Mouse (Mus musculus) heart, adult 2 months (tissue): ENCODE measurements around the gene Catsper4.

ENCODE experiments used
- CTCF ChIP-seq: fragments of 200-600 bp; IDR thresholded peaks from 2 replicates; pipeline ENCODE4 v1.8.1; 2022; ENCODE audit warnings: antibody characterized with exemption, mild to moderate bottlenecking, moderate library complexity
- POLR2A ChIP-seq: fragments of 200-500 bp; IDR thresholded peaks from 2 replicates; pipeline ENCODE4 v1.6.1; 2011; ENCODE audit warnings: mild to moderate bottlenecking, low read depth, low read length, control low read depth; ENCODE audit not compliant: insufficient read depth

DNA sequence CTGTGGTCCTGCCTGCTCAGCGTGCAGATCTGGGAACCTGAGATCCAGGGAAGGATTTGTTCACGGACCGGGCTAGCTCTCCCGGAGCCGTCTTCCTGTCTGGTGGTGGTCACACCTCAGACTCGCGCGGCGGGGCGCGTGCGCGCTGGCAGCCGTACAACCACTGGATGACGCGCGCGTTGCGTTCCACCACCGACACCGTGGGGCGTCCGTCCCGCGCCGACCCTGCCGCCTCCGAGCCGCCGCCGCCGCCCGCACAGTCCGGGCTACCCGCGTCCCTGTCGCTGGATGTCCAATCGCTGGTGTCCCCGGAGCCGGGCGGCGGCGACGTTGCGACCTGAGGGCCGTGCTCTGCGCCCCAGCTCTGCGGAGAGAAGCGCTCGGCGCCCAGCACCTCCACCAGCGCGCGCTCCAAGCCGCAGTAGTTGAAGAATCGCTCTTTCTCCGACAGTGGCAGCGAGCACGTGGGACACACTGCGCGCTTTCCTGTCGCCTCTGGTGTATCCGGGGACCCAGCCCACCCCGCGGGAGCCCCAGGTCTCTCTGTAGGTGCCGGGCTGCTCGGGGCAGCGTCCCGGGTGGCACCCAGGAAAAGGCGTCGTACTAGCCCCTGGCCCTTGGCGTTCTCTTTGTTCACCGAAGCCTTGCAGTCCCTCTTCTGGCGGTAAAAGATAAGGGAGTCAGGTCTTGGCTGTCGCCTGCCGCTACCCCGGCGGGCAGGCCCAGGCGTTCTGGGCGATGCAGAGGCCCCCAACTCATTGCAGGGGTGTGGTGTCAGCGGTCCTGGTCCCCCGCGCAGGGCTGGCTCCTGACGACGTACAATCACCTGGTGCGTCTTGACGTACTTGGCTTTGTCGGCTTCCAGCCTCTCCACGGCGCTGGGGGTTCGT lies 24.3 kb upstream of the Catsper4 start:
- TF ChIP-seq CTCF (no peak), POLR2A (no peak)
